Mouse (Mus musculus): ENCODE measurements at regions not wholly inside any gene's neighbourhood (a gene's known extent, or its start where the extent isn't known, plus 50 kb on each side); places are given as distances from the start of the nearest gene placed in this dataset.

DNA sequence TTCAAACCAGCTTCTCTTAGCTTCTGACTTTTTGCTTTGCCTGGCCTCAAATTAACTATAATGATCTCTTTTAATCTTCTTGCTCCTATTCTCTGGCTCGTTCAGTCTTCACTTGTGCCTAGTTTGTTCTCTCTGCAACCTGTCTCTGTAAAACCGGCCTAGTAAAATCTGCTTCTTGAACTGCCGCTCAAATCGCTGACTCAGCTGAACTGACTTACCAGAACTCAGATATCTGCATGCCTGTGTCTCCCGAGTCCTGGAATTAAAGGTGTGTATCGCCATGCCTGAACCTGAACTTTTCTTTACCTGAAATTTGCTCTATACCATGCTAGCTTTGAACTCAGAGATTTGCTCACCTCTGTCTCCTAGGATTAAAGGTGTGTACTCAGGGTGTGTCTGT lies 212.2 kb downstream of the Glrx3 start:
- TF ChIP-seq CTCF (IDR thresholded peaks at IDR 0.05; ENCODE audit: low read depth, low read length): no peak
- TF ChIP-seq POLR2A (IDR thresholded peaks at IDR 0.05; ENCODE audit: extremely low read depth, insufficient read depth, low read length): no peak
